Mouse (Mus musculus): Measurements from ENCODE around the gene Ttc17. TPM values are rescaled to one million over a fixed set of nuclear protein-coding genes. Genes with fewer than 3 reads are reported as not detected.
"Not testable (repeated sequence)": the region's sequence is repeated elsewhere in the genome, so short reads cannot be mapped to it uniquely, and the experiment has no call there.

Gene Ttc17
- total RNA-seq, 2 experiments from 2014 or later, result 30.5 to 48.7 TPM

GRCm38 (mm10) chr2:94384483-94384882, 22.0 kb downstream of the Ttc17 start:
- DNase-seq (ENCODE audit: low spot score in 2 of 2), result not testable (repeated sequence)

GRCm38 (mm10) chr2:94381057-94381647, 25.3 kb downstream of the Ttc17 start:
- DNase-seq (ENCODE audit: low spot score in 2 of 2), result no peak

- DNase-seq (ENCODE audit: low spot score in 2 of 2), result no peak
These were observed 27.8 kb downstream of the Ttc17 start for GRCm38 (mm10) chr2:94378678-94379077.

- no peak for DNase-seq (ENCODE audit: low spot score in 2 of 2)
These were observed 35.4 kb downstream of the Ttc17 start for GRCm38 (mm10) chr2:94371093-94371492.

- no peak for DNase-seq (ENCODE audit: low spot score in 2 of 2)
These were observed 42.7 kb downstream of the Ttc17 start for GRCm38 (mm10) chr2:94363821-94364220.

- DNase-seq (ENCODE audit: low spot score in 2 of 2), result no peak
These were observed 46.0 kb downstream of the Ttc17 start for GRCm38 (mm10) chr2:94360398-94360973.

- no peak for DNase-seq (ENCODE audit: low spot score in 2 of 2)
These were observed 58.3 kb downstream of the Ttc17 start for GRCm38 (mm10) chr2:94348165-94348591.

- no peak for DNase-seq (ENCODE audit: low spot score in 2 of 2)
These were observed 59.7 kb downstream of the Ttc17 start for GRCm38 (mm10) chr2:94346746-94347145.

GRCm38 (mm10) chr2:94344624-94345023, 61.9 kb downstream of the Ttc17 start:
- no peak for DNase-seq (ENCODE audit: low spot score in 2 of 2)

- no peak for DNase-seq (ENCODE audit: low spot score in 2 of 2)
These were observed 62.9 kb downstream of the Ttc17 start for GRCm38 (mm10) chr2:94343290-94344285.

- no peak for DNase-seq (ENCODE audit: low spot score in 2 of 2)
These were observed 65.7 kb downstream of the Ttc17 start for GRCm38 (mm10) chr2:94340769-94341168.

GRCm38 (mm10) chr2:94339495-94339894, 67.0 kb downstream of the Ttc17 start:
- DNase-seq (ENCODE audit: low spot score in 2 of 2), result no peak

GRCm38 (mm10) chr2:94336336-94336735, 70.2 kb downstream of the Ttc17 start:
- DNase-seq (ENCODE audit: low spot score in 2 of 2), result no peak

- DNase-seq (ENCODE audit: low spot score in 2 of 2), result no peak
These were observed 71.8 kb downstream of the Ttc17 start for GRCm38 (mm10) chr2:94334742-94335046.

- DNase-seq (ENCODE audit: low spot score in 2 of 2), result no peak
These were observed 72.4 kb downstream of the Ttc17 start for GRCm38 (mm10) chr2:94333841-94334741.

- DNase-seq (ENCODE audit: low spot score in 2 of 2), result no peak
These were observed 73.4 kb downstream of the Ttc17 start for GRCm38 (mm10) chr2:94333086-94333485.

- DNase-seq (ENCODE audit: low spot score in 2 of 2), result no peak
These were observed 77.2 kb downstream of the Ttc17 start for GRCm38 (mm10) chr2:94329336-94329735.

GRCm38 (mm10) chr2:94327836-94328235, 78.7 kb downstream of the Ttc17 start:
- no peak for DNase-seq (ENCODE audit: low spot score in 2 of 2)

- DNase-seq (ENCODE audit: low spot score in 2 of 2), result no peak
These were observed 86.7 kb downstream of the Ttc17 start for GRCm38 (mm10) chr2:94319780-94320179.

GRCm38 (mm10) chr2:94316526-94316925, 90.0 kb downstream of the Ttc17 start:
- no peak for DNase-seq (ENCODE audit: low spot score in 2 of 2)

- no peak for DNase-seq (ENCODE audit: low spot score in 2 of 2)
These were observed 102.5 kb downstream of the Ttc17 start for GRCm38 (mm10) chr2:94303984-94304383.

Data from adrenal gland, adult 18-20 months (tissue).